Mouse (Mus musculus): ENCODE measurements around the gene Paics.
"Not testable (repeated sequence)": the region's sequence is repeated elsewhere in the genome, so short reads cannot be mapped to it uniquely, and the experiment has no call there.

Gene Paics

GRCm38 (mm10) chr5:76952112-76953040, 1.3 kb downstream of the Paics start:
- CTCF ChIA-PET, result no interaction called here

- CTCF ChIA-PET, result no interaction called here
Measured at GRCm38 (mm10) chr5:76953794-76954193, 2.7 kb downstream of the Paics start.

- CTCF ChIA-PET, result interaction anchor here (0.5 to 1.2 kb wide), 2 partner anchors 17 to 19 kb away, joined by 3 read pairs; no protein-coding TSS in a partner anchor
Measured at GRCm38 (mm10) chr5:76954271-76954900, 3.3 kb downstream of the Paics start.

- CTCF ChIA-PET, result interaction anchor here (1.2 kb wide), 1 partner anchor 18 kb away, joined by 3 read pairs; no protein-coding TSS in a partner anchor
Measured at GRCm38 (mm10) chr5:76955474-76955873, 4.4 kb downstream of the Paics start.

- CTCF ChIA-PET, result no interaction called here
Measured at GRCm38 (mm10) chr5:76957954-76958353, 6.8 kb downstream of the Paics start.

GRCm38 (mm10) chr5:76959587-76959986, 8.5 kb downstream of the Paics start:
- CTCF ChIA-PET, result no interaction called here

GRCm38 (mm10) chr5:76962545-76962944, 11.4 kb downstream of the Paics start:
- CTCF ChIA-PET, result interaction anchor here (0.6 kb wide), 1 partner anchor 14 kb away, joined by 3 read pairs; no protein-coding TSS in a partner anchor

- CTCF ChIA-PET, result interaction anchor here (0.7 kb wide), 1 partner anchor 216 kb away, joined by 8 read pairs; no protein-coding TSS in a partner anchor
Measured at GRCm38 (mm10) chr5:76964651-76965050, 13.5 kb downstream of the Paics start.

GRCm38 (mm10) chr5:76969250-76969649, 18.1 kb downstream of the Paics start:
- CTCF ChIA-PET, result no interaction called here

- CTCF ChIA-PET, result not testable (repeated sequence)
Measured at GRCm38 (mm10) chr5:76971115-76971514, 20.0 kb downstream of the Paics start.

GRCm38 (mm10) chr5:76973488-76973887, 22.4 kb downstream of the Paics start:
- CTCF ChIA-PET, result interaction anchor here (0.9 kb wide), 1 partner anchor 19 kb away, joined by 3 read pairs; no protein-coding TSS in a partner anchor

- CTCF ChIA-PET, result no interaction called here
Measured at GRCm38 (mm10) chr5:76974207-76974553, 23.1 kb downstream of the Paics start.

GRCm38 (mm10) chr5:76974554-76975285, 23.6 kb downstream of the Paics start, which contains the start of gene Srp72:
Srp72 (plus strand) TSS chr5:76974683.
- CTCF ChIA-PET, result no interaction called here

- CTCF ChIA-PET, result no interaction called here
Measured at GRCm38 (mm10) chr5:76975736-76976135, 24.6 kb downstream of the Paics start.

- CTCF ChIA-PET, result no interaction called here
Measured at GRCm38 (mm10) chr5:76984015-76984414, 32.9 kb downstream of the Paics start.

GRCm38 (mm10) chr5:76990789-76991188, 39.7 kb downstream of the Paics start:
- CTCF ChIA-PET, result no interaction called here

GRCm38 (mm10) chr5:76993174-76993814, 42.2 kb downstream of the Paics start:
- CTCF ChIA-PET, result interaction anchor here (1.0 kb wide), 1 partner anchor 66 kb away, joined by 3 read pairs; no protein-coding TSS in a partner anchor

- CTCF ChIA-PET, result no interaction called here
Measured at GRCm38 (mm10) chr5:76998416-76998815, 47.3 kb downstream of the Paics start.

GRCm38 (mm10) chr5:77001192-77001591, 50.1 kb downstream of the Paics start:
- CTCF ChIA-PET, result no interaction called here

- CTCF ChIA-PET, result no interaction called here
Measured at GRCm38 (mm10) chr5:77004051-77004821, 53.1 kb downstream of the Paics start, which contains the start of gene Arl9. Arl9 (plus strand) TSS chr5:77004055.

GRCm38 (mm10) chr5:77010352-77010751, 59.2 kb downstream of the Paics start:
- CTCF ChIA-PET, result no interaction called here

Data from spleen, embryonic (tissue).